Mouse (Mus musculus) MEL (cell line): Measurements from ENCODE around the gene Tcap.

ENCODE experiments used
- BHLHE40 ChIP-seq: IDR thresholded peaks from 2 replicates; pipeline ENCODE4 v1.6.1; 2012; ENCODE audit warnings: low read depth, mild to moderate bottlenecking, inconsistent platforms, low read length, improper control_type of control experiment, borderline replicate concordance
- CHD2 ChIP-seq: IDR thresholded peaks from 2 replicates; pipeline ENCODE4 v1.6.1; 2011; ENCODE audit warnings: low read length, improper control_type of control experiment
- CTCF ChIP-seq, 3 experiments: IDR thresholded peaks in 2 of 3; conservative IDR thresholded peaks in 1 of 3; 2 replicates each; pipeline ENCODE4 v1.5.1; 2011 to 2012; ENCODE audit warnings: low read length in 3 of 3, low read depth in 2 of 3, mild to moderate bottlenecking in 2 of 3, improper control_type of control experiment in 1 of 3, inconsistent platforms in 1 of 3, mixed read lengths in 1 of 3, moderate library complexity in 1 of 3; ENCODE audit not compliant: control insufficient read depth in 1 of 3, insufficient read depth in 1 of 3, poor library complexity in 1 of 3, severe bottlenecking in 1 of 3
- EP300 ChIP-seq, 2 experiments: IDR thresholded peaks; 2 replicates each; pipeline ENCODE4 v1.6.1; 2011; ENCODE audit warnings: improper control_type of control experiment in 2 of 2, low read length in 2 of 2, low read depth in 1 of 2, mild to moderate bottlenecking in 1 of 2
- ETS1 ChIP-seq: IDR thresholded peaks from 2 replicates; pipeline ENCODE4 v1.6.1; 2012; ENCODE audit warnings: low read depth, mild to moderate bottlenecking, inconsistent platforms, low read length, improper control_type of control experiment, moderate library complexity
- MAX ChIP-seq: IDR thresholded peaks from 2 replicates; pipeline ENCODE4 v1.6.1; 2011; ENCODE audit warnings: low read length, improper control_type of control experiment
- POLR2A ChIP-seq, 2 experiments: IDR thresholded peaks; 2 replicates each; pipeline ENCODE4 v1.6.1; 2011 to 2012; ENCODE audit warnings: low read length in 2 of 2, mild to moderate bottlenecking in 2 of 2, control low read depth in 1 of 2, improper control_type of control experiment in 1 of 2, low read depth in 1 of 2, moderate library complexity in 1 of 2; ENCODE audit not compliant: control insufficient read depth in 1 of 2, insufficient read depth in 1 of 2, poor library complexity in 1 of 2
- POLR2AphosphoS2 ChIP-seq: IDR thresholded peaks from 2 replicates; pipeline ENCODE4 v1.6.1; 2011; ENCODE audit warnings: low read length, improper control_type of control experiment

DNA sequence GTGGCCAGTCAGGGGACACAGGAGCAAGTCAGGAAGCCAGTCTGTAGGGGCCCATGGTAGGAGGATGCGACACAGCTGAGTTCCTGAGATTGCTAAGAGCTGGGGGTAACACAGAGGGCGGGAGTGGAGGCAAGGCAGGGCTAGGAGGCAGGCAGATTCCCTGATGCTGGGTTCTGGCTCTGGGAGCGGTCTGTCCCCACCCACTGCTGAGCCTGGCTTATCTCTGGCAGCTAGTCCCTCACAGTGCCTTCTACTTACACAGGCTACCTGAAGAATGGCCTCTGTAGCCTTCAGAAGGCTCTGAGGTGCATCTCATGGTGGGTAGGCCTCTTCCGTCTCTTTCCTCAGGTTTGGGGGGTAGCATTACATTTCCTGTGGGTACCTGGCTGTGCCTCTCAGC is 9.0 kb downstream of the Tcap start:
- TF ChIP-seq CTCF (IDR thresholded peaks at IDR 0.05 in 2 of 3, conservative IDR thresholded peaks at IDR 0.05 in 1 of 3; ENCODE audit: control insufficient read depth in 1 of 3, insufficient read depth in 1 of 3, low read depth in 2 of 3, low read length in 3 of 3, poor library complexity in 1 of 3, severe bottlenecking in 1 of 3) = no peak
- TF ChIP-seq ETS1 = peak; percentile 43; the same call in 1 of the 2 replicates
- no peak for TF ChIP-seq POLR2A (IDR thresholded peaks at IDR 0.05; ENCODE audit: control insufficient read depth in 1 of 2, insufficient read depth in 1 of 2, low read depth in 1 of 2, low read length in 2 of 2, poor library complexity in 1 of 2)
- TF ChIP-seq EP300 (IDR thresholded peaks at IDR 0.05; ENCODE audit: low read depth in 1 of 2, low read length in 2 of 2) = no peak
- TF ChIP-seq CHD2 = no peak
- TF ChIP-seq BHLHE40 = no peak
- TF ChIP-seq MAX = no peak
- no peak for TF ChIP-seq POLR2AphosphoS2
